Mouse (Mus musculus) liver, postnatal 0 days (tissue): ENCODE measurements around the gene Nab2.
A peak's percentile ranks its signal among the peaks of the same experiment; 100 is the strongest.

Source experiments
- CTCF ChIP-seq: sonication (generic); IDR thresholded peaks from 2 replicates; pipeline ENCODE4 v1.5.1; 2016; ENCODE audit warnings: antibody characterized with exemption, low read depth
- EP300 ChIP-seq: IDR thresholded peaks from 2 replicates; pipeline ENCODE4 v1.6.1; 2016; ENCODE audit warnings: antibody characterized with exemption, low read depth, mild to moderate bottlenecking

GRCm38 (mm10) chr10:127612079-127612775 lies 56.1 kb downstream of the Nab2 start:
- TF ChIP-seq CTCF: no peak
- TF ChIP-seq EP300: peak; percentile 82
